Mouse (Mus musculus) stomach, embryonic 14.5 days (tissue): ENCODE data around the gene Caskin2. TPM values are rescaled to one million over a fixed set of nuclear protein-coding genes. Genes with fewer than 3 reads are reported as not detected.

Experiments
- ATAC-seq: fragments of 200-750 bp; cut with Nextera tagmentation; 2 replicates; pipeline ENCODE4 v1.8.0; 2017; ENCODE audit warnings: low read depth, moderate TSS enrichment; ENCODE audit not compliant: insufficient number of reproducible peaks, insufficient read depth, low FRiP score
- H3K27ac ChIP-seq: fragments of 300-500 bp; sonication (generic); 2 replicates; pipeline ENCODE4 v1.5.1; 2014; ENCODE audit warnings: mild to moderate bottlenecking, low read length, moderate library complexity, mixed read lengths
- H3K27me3 ChIP-seq: fragments of 300-500 bp; sonication (generic); 2 replicates; pipeline ENCODE4 v1.6.1; 2014; ENCODE audit warnings: low read length, control low read depth, mixed read lengths; ENCODE audit not compliant: control insufficient read depth, insufficient read depth
- H3K36me3 ChIP-seq: fragments of 300-500 bp; sonication (generic); 2 replicates; pipeline ENCODE4 v1.6.1; 2014; ENCODE audit warnings: mild to moderate bottlenecking, control low read depth, low read length, moderate library complexity, mixed read lengths; ENCODE audit not compliant: control insufficient read depth, insufficient read depth
- H3K4me1 ChIP-seq: fragments of 300-500 bp; sonication (generic); 2 replicates; pipeline ENCODE4 v1.6.1; 2014; ENCODE audit warnings: low read length, control low read depth, mixed read lengths; ENCODE audit not compliant: control insufficient read depth, insufficient read depth
- H3K4me2 ChIP-seq: fragments of 300-500 bp; sonication (generic); replicated peaks from 2 replicates; pipeline ENCODE4 v1.6.1; 2014; ENCODE audit warnings: low read depth, low read length, control low read depth
- H3K4me3 ChIP-seq: fragments of 300-500 bp; sonication (generic); 2 replicates; pipeline ENCODE4 v1.5.1; 2014; ENCODE audit warnings: low read depth, low read length, control low read depth
- H3K9ac ChIP-seq: fragments of 300-500 bp; sonication (generic); replicated peaks from 2 replicates; pipeline ENCODE4 v1.6.1; 2014; ENCODE audit warnings: low read depth, mild to moderate bottlenecking, control low read depth, low read length, moderate library complexity, mixed read lengths
- H3K9me3 ChIP-seq: fragments of 300-500 bp; sonication (generic); 2 replicates; pipeline ENCODE4 v1.6.1; 2016; ENCODE audit warnings: low read depth, low read length, control low read depth; ENCODE audit not compliant: control insufficient read depth
- WGBS: fragments of 180-500 bp; shearing (Covaris S2); extraction: QIAGEN DNeasy Blood & Tissue Kit; methylation state at CpG from one replicate; pipeline ENCODE4 v1.1.7; 2014; 5-methylcytosine and 5-hydroxymethylcytosine counted together
- microRNA-seq: library from miRNA; unstranded; fragments of <30 nt; microRNA quantifications from one replicate; pipeline ENCODE4, GENCODE M21; 2016
- polyA plus RNA-seq: library from polyadenylated mRNA; unstranded; fragments of >200 nt; fragmentation: Nextera tagmentation; extraction: Ambion mirVana; gene quantifications from 2 replicates; pipeline ENCODE4 v1.2.1, GENCODE M21; 2014

Caskin2 gene
- polyA plus RNA-seq, 1 experiment from 2014 or later, result 14.3 TPM

DNA sequence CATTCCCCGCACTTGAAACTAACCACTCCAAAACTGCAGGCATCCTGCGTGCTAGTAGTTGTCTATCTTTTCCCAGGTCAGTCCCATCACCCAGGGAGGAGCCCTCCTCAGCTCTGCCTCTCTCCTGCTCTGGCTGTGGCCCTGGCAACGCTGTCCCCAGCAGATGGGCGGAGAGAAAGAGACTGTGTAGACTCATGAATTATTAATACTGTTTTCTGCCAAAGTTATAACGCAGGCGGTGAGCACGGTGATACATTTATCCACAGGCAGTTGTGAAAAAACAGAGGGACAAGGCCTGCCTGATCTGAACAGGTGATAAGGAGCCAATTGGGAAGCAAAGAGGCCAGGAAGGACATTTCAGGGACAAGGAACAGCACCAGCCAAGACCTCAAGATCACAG is 60.8 kb downstream of the Caskin2 start:
- WGBS, result 79% methylated on average over 7 of the region's 7 CpGs
- no peaks in the 10 kb centered on the region for H3K9me3 ChIP-seq
- H3K36me3 ChIP-seq, result no peaks in the 10 kb centered on the region
- no peaks in the 10 kb centered on the region for H3K4me1 ChIP-seq
- no peak overlapping the region for H3K27ac ChIP-seq
- H3K9ac ChIP-seq, result no peak overlapping the region
- no peaks in the 10 kb centered on the region for H3K27me3 ChIP-seq
- ATAC-seq, result no peak
- H3K4me3 ChIP-seq, result no peak overlapping the region
- H3K4me2 ChIP-seq, result no peak overlapping the region

DNA sequence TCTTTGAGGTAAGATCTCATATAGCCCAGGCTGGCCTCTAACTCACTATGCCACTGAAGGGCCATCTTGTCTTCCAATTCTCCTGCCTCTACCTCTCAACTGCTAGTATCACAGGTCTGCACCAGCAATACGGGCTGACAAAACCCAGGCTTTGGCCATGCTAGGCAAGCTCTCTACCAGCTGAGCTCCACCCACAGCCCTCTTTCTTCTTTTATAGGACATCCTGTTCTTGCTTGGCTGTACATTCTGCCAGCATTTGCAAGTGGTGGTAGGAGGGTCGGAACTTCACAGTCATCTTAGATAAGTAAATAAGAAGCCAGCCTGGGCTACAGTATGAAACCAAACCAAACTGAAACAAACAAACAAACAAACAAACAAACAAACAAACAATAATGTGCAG is 61.7 kb downstream of the Caskin2 start:
- no peak overlapping the region for H3K4me3 ChIP-seq
- H3K27me3 ChIP-seq, result no peaks in the 10 kb centered on the region
- H3K36me3 ChIP-seq, result no peaks in the 10 kb centered on the region
- H3K27ac ChIP-seq, result no peak overlapping the region
- no peak overlapping the region for H3K4me2 ChIP-seq
- H3K4me1 ChIP-seq, result no peaks in the 10 kb centered on the region
- H3K9me3 ChIP-seq, result no peaks in the 10 kb centered on the region
- no peak overlapping the region for H3K9ac ChIP-seq
- WGBS, result 60% methylated on average over 2 of the region's 2 CpGs
- no peak for ATAC-seq

DNA sequence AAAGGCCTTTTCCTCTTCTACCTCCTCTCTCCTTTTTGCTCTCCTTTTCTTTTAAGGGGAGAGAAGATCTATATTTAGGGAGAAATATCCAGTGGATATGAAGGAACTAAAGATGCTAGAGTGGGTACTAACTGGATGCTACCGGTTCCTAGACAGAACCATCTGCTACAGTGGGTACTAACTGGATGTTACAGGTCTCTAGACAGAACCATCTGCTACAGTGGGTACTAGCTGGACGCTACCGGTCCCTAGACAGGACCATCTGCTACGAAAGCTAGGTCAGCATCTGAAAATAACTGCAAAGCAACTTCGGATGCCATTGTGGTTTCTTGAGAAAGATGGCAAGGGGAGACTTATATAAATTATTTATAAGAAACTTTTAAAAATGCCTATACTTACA is 63.6 kb downstream of the Caskin2 start:
- Histone ChIP-seq H3K27ac (no peak overlapping the region), H3K27me3 (no peaks in the 10 kb centered on the region), H3K9ac (no peak overlapping the region), H3K4me3 (no peak overlapping the region), H3K4me1 (no peaks in the 10 kb centered on the region), H3K9me3 (no peaks in the 10 kb centered on the region), H3K36me3 (no peaks in the 10 kb centered on the region), H3K4me2 (no peak overlapping the region)
- WGBS, result 92% methylated on average over 5 of the region's 5 CpGs
- ATAC-seq, result no peak

Small RNA genes lying within 50 kb of the gene (microRNA-seq; reads per million reads assigned to microRNA genes)
- gene Mir5621, result 0.78 reads per million

Other genes starting within 250 kb of the Caskin2 start
- 162 and 164 TPM in 2 replicates for gene Nup85, start 249.2 kb downstream of the Caskin2 start, polyA plus RNA-seq
- gene Mrps7, start 209.7 kb downstream of the Caskin2 start, polyA plus RNA-seq, result 88.8 and 96.0 TPM in 2 replicates
- gene Gga3, start 209.6 kb downstream of the Caskin2 start, polyA plus RNA-seq, result 18.6 and 21.2 TPM in 2 replicates
- 33.4 and 35.1 TPM in 2 replicates for gene Mif4gd, start 200.7 kb downstream of the Caskin2 start, polyA plus RNA-seq
- gene Slc25a19, start 185.3 kb downstream of the Caskin2 start, polyA plus RNA-seq, result 21.5 and 24.3 TPM in 2 replicates
- gene Grb2, start 105.0 kb downstream of the Caskin2 start, polyA plus RNA-seq, result 39.6 and 55.0 TPM in 2 replicates
- 13.7 and 17.0 TPM in 2 replicates for gene Tmem94, start 48.2 kb downstream of the Caskin2 start, polyA plus RNA-seq
- gene Tsen54, start 1.1 kb upstream of the Caskin2 start, polyA plus RNA-seq, result 24.3 and 25.0 TPM in 2 replicates
- gene Llgl2, start 10.4 kb upstream of the Caskin2 start, polyA plus RNA-seq, result 37.6 and 41.1 TPM in 2 replicates
- gene Myo15b, start 44.8 kb upstream of the Caskin2 start, polyA plus RNA-seq, result 3.1 and 5.9 TPM in 2 replicates
- gene Smim5, start 86.3 kb upstream of the Caskin2 start, polyA plus RNA-seq, result 2.1 TPM in 2 replicates
- gene Smim6, start 98.4 kb upstream of the Caskin2 start, polyA plus RNA-seq, result 35.9 and 41.9 TPM in 2 replicates
- 35.8 and 43.6 TPM in 2 replicates for gene Sap30bp, start 119.6 kb upstream of the Caskin2 start, polyA plus RNA-seq
- gene Recql5, start 119.8 kb upstream of the Caskin2 start, polyA plus RNA-seq, result 19.6 and 20.2 TPM in 2 replicates
- 10.2 and 10.7 TPM in 2 replicates for gene Itgb4, start 161.1 kb upstream of the Caskin2 start, polyA plus RNA-seq
- gene Galk1, start 199.1 kb upstream of the Caskin2 start, polyA plus RNA-seq, result 157 and 164 TPM in 2 replicates
- gene H3f3b, start 214.3 kb upstream of the Caskin2 start, polyA plus RNA-seq, result 1,982 and 2,067 TPM in 2 replicates
- 29.2 and 31.6 TPM in 2 replicates for gene Unk, start 216.7 kb upstream of the Caskin2 start, polyA plus RNA-seq